Mouse (Mus musculus) kidney, adult 2 months (tissue): ENCODE data around the gene Mpp4.

Experiments used
- CTCF ChIP-seq: fragments of 200-500 bp; conservative IDR thresholded peaks from 2 replicates; pipeline ENCODE4 v1.5.1; 2011; ENCODE audit warnings: low read depth, mild to moderate bottlenecking, control low read depth, low read length, moderate library complexity, mixed read lengths; ENCODE audit not compliant: insufficient read depth, insufficient read length
- POLR2A ChIP-seq: fragments of 200-500 bp; IDR thresholded peaks from one replicate; pipeline ENCODE4 v1.6.1; 2011; ENCODE audit warnings: low read depth, low read length, control low read depth

DNA sequence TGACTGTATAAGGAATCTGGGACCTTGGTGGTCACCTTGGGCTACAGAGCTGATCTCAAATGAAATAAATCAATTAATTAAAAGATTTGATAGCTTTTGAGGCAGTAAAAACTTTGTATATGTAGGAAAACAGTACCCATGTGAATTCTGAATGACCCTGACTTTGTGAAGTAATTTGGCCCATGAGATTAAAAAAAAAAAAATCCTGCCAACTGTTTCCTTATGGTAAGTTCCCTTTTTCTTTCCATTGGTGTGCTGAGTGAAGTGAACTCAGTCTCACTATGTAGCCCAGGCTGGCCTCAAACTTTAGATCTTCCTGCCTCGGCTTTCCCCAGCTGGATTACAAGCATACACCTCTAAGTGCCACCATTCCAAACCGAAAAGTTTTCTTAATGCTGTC is 19.2 kb upstream of the Mpp4 start:
- TF ChIP-seq POLR2A: no peak
- no peak for TF ChIP-seq CTCF
